Mouse (Mus musculus): ENCODE data around the gene Snap47. TPM values are rescaled to one million over a fixed set of nuclear protein-coding genes. Genes with fewer than 3 reads are reported as not detected.

The Snap47 gene
- polyA plus RNA-seq, 1 experiment = 91.7 TPM

- Histone ChIP-seq H3K27me3 (replicated peaks; ENCODE audit: control insufficient read depth, insufficient read depth, low read length) (no peaks in the 10 kb centered on the region), H3K27ac (ENCODE audit: insufficient read depth, low read depth, low read length) (peak within 1 kb of the TSS; percentile 54), H3K4me3 (ENCODE audit: insufficient read depth, low read depth, low read length) (peak within 1 kb of the TSS; percentile 93), H3K4me1 (ENCODE audit: control insufficient read depth, insufficient read depth, low read length) (peaks cover 8% of the 10 kb centered on the region; the same call in 1 of the 2 replicates), H3K36me3 (ENCODE audit: control insufficient read depth, insufficient read depth, low read length) (no peaks in the 10 kb centered on the region)
- WGBS = 0% methylated on average over 19 of the region's 19 CpGs
- DNase-seq = peak; percentile 95
- TF ChIP-seq CTCF (conservative IDR thresholded peaks at IDR 0.05; ENCODE audit: insufficient read depth, insufficient read length, low read depth, low read length) (no peak), POLR2A (IDR thresholded peaks at IDR 0.05; ENCODE audit: low read depth, low read length) (peak; percentile 37)
These were observed 21.3 kb upstream of the Snap47 start, which contains the start of gene Zfp867 for GRCm38 (mm10) chr11:59472326-59472677. Gene Zfp867 (minus strand): TSS chr11:59472474.

GRCm38 (mm10) chr11:59471413-59472325 is 20.7 kb upstream of the Snap47 start:
- 2% methylated on average over 37 of the region's 37 CpGs for WGBS
- DNase-seq = no peak
- Histone ChIP-seq H3K27ac (ENCODE audit: insufficient read depth, low read depth, low read length) (peak overlapping the region; percentile 54), H3K36me3 (ENCODE audit: control insufficient read depth, insufficient read depth, low read length) (no peaks in the 10 kb centered on the region), H3K27me3 (replicated peaks; ENCODE audit: control insufficient read depth, insufficient read depth, low read length) (no peaks in the 10 kb centered on the region), H3K4me3 (ENCODE audit: insufficient read depth, low read depth, low read length) (peak overlapping the region; percentile 93), H3K4me1 (ENCODE audit: control insufficient read depth, insufficient read depth, low read length) (peaks cover 8% of the 10 kb centered on the region; the same call in 1 of the 2 replicates)
- TF ChIP-seq CTCF (conservative IDR thresholded peaks at IDR 0.05; ENCODE audit: insufficient read depth, insufficient read length, low read depth, low read length) (no peak), POLR2A (IDR thresholded peaks at IDR 0.05; ENCODE audit: low read depth, low read length) (no peak)

- Histone ChIP-seq H3K4me3 (ENCODE audit: insufficient read depth, low read depth, low read length) (no peak overlapping the region), H3K4me1 (ENCODE audit: control insufficient read depth, insufficient read depth, low read length) (peaks cover 10% of the 10 kb centered on the region; the same call in 1 of the 2 replicates), H3K27ac (ENCODE audit: insufficient read depth, low read depth, low read length) (no peak overlapping the region), H3K36me3 (ENCODE audit: control insufficient read depth, insufficient read depth, low read length) (peaks cover 24% of the 10 kb centered on the region), H3K27me3 (replicated peaks; ENCODE audit: control insufficient read depth, insufficient read depth, low read length) (no peaks in the 10 kb centered on the region)
- no peak for DNase-seq
- TF ChIP-seq CTCF (conservative IDR thresholded peaks at IDR 0.05; ENCODE audit: insufficient read depth, insufficient read length, low read depth, low read length) = no peak
- no peak for TF ChIP-seq POLR2A (IDR thresholded peaks at IDR 0.05; ENCODE audit: low read depth, low read length)
- 98% methylated on average over 2 of the region's 2 CpGs for WGBS
These were observed 9.5 kb upstream of the Snap47 start for GRCm38 (mm10) chr11:59460459-59460858.

GRCm38 (mm10) chr11:59458973-59459372 is 8.0 kb upstream of the Snap47 start:
- peak; percentile 87 for DNase-seq
- peaks cover 23% of the 10 kb centered on the region for H3K36me3 ChIP-seq (ENCODE audit: control insufficient read depth, insufficient read depth, low read length)
- 10% methylated on average over 5 of the region's 5 CpGs for WGBS
- H3K4me3 ChIP-seq (ENCODE audit: insufficient read depth, low read depth, low read length) = no peak overlapping the region
- peak overlapping the region; percentile 93 for H3K27ac ChIP-seq (ENCODE audit: insufficient read depth, low read depth, low read length)
- peaks cover 10% of the 10 kb centered on the region; the same call in 1 of the 2 replicates for H3K4me1 ChIP-seq (ENCODE audit: control insufficient read depth, insufficient read depth, low read length)
- H3K27me3 ChIP-seq (replicated peaks; ENCODE audit: control insufficient read depth, insufficient read depth, low read length) = no peaks in the 10 kb centered on the region
- no peak for TF ChIP-seq CTCF (conservative IDR thresholded peaks at IDR 0.05; ENCODE audit: insufficient read depth, insufficient read length, low read depth, low read length)
- TF ChIP-seq POLR2A (IDR thresholded peaks at IDR 0.05; ENCODE audit: low read depth, low read length) = no peak

GRCm38 (mm10) chr11:59456891-59457290 is 5.9 kb upstream of the Snap47 start:
- DNase-seq = no peak
- H3K4me3 ChIP-seq (ENCODE audit: insufficient read depth, low read depth, low read length) = no peak overlapping the region
- no peaks in the 10 kb centered on the region for H3K27me3 ChIP-seq (replicated peaks; ENCODE audit: control insufficient read depth, insufficient read depth, low read length)
- WGBS = 97% methylated on average over 2 of the region's 2 CpGs
- no peak for TF ChIP-seq POLR2A (IDR thresholded peaks at IDR 0.05; ENCODE audit: low read depth, low read length)
- H3K36me3 ChIP-seq (ENCODE audit: control insufficient read depth, insufficient read depth, low read length) = peaks cover 7% of the 10 kb centered on the region; the same call in 1 of the 2 replicates
- no peak overlapping the region for H3K27ac ChIP-seq (ENCODE audit: insufficient read depth, low read depth, low read length)
- H3K4me1 ChIP-seq (ENCODE audit: control insufficient read depth, insufficient read depth, low read length) = peaks cover 10% of the 10 kb centered on the region; the same call in 1 of the 2 replicates

GRCm38 (mm10) chr11:59456346-59456745 is 5.4 kb upstream of the Snap47 start:
- H3K36me3 ChIP-seq (ENCODE audit: control insufficient read depth, insufficient read depth, low read length) = peaks cover 7% of the 10 kb centered on the region; the same call in 1 of the 2 replicates
- no peak for DNase-seq
- H3K27me3 ChIP-seq (replicated peaks; ENCODE audit: control insufficient read depth, insufficient read depth, low read length) = no peaks in the 10 kb centered on the region
- no peak overlapping the region for H3K4me3 ChIP-seq (ENCODE audit: insufficient read depth, low read depth, low read length)
- H3K4me1 ChIP-seq (ENCODE audit: control insufficient read depth, insufficient read depth, low read length) = peaks cover 10% of the 10 kb centered on the region; the same call in 1 of the 2 replicates
- H3K27ac ChIP-seq (ENCODE audit: insufficient read depth, low read depth, low read length) = no peak overlapping the region
- TF ChIP-seq CTCF (conservative IDR thresholded peaks at IDR 0.05; ENCODE audit: insufficient read depth, insufficient read length, low read depth, low read length) (no peak), POLR2A (IDR thresholded peaks at IDR 0.05; ENCODE audit: low read depth, low read length) (no peak)
- WGBS = 77% methylated on average over 2 of the region's 2 CpGs

GRCm38 (mm10) chr11:59450230-59450771 is 685 bp downstream of the Snap47 start:
- no peaks in the 10 kb centered on the region for H3K27me3 ChIP-seq (replicated peaks; ENCODE audit: control insufficient read depth, insufficient read depth, low read length)
- no peak for DNase-seq
- no peaks in the 10 kb centered on the region for H3K36me3 ChIP-seq (ENCODE audit: control insufficient read depth, insufficient read depth, low read length)
- under 1% methylated on average over 38 of the region's 38 CpGs for WGBS
- H3K27ac ChIP-seq (ENCODE audit: insufficient read depth, low read depth, low read length) = peak overlapping the region; percentile 87
- peak overlapping the region; percentile 95 for H3K4me3 ChIP-seq (ENCODE audit: insufficient read depth, low read depth, low read length)
- TF ChIP-seq CTCF (conservative IDR thresholded peaks at IDR 0.05; ENCODE audit: insufficient read depth, insufficient read length, low read depth, low read length) (no peak), POLR2A (IDR thresholded peaks at IDR 0.05; ENCODE audit: low read depth, low read length) (no peak)
- H3K4me1 ChIP-seq (ENCODE audit: control insufficient read depth, insufficient read depth, low read length) = peaks cover 2% of the 10 kb centered on the region; the same call in 1 of the 2 replicates

Data from kidney, adult 2 months (tissue).